Mouse (Mus musculus) kidney, postnatal 0 days (tissue): ENCODE results near the gene Csrnp1. TPM values are rescaled to one million over a fixed set of nuclear protein-coding genes. Genes with fewer than 3 reads are reported as not detected.

Experiments used
- ATAC-seq: fragments of 200-750 bp; cut with Nextera tagmentation; replicated peaks from 2 replicates; pipeline ENCODE4 v1.8.0; 2017; ENCODE audit warnings: low read depth, moderate number of reproducible peaks, moderate TSS enrichment, moderate library complexity; ENCODE audit not compliant: low FRiP score
- DNase-seq: peaks from one replicate; pipeline ENCODE4 v3.0.0-alpha.2; 2016; ENCODE audit warnings: low spot score
- H3K27ac ChIP-seq: fragments of 300-500 bp; sonication (generic); 2 replicates; pipeline ENCODE4 v1.5.1; 2014; ENCODE audit warnings: mild to moderate bottlenecking
- H3K27me3 ChIP-seq: fragments of 300-500 bp; sonication (generic); 2 replicates; pipeline ENCODE4 v1.6.1; 2014; ENCODE audit warnings: low read length, mixed read lengths; ENCODE audit not compliant: insufficient read depth
- H3K36me3 ChIP-seq: fragments of 300-500 bp; sonication (generic); 2 replicates; pipeline ENCODE4 v1.6.1; 2014; ENCODE audit warnings: low read length, mixed read lengths; ENCODE audit not compliant: insufficient read depth
- H3K4me1 ChIP-seq: fragments of 300-500 bp; sonication (generic); replicated peaks from 2 replicates; pipeline ENCODE4 v1.6.1; 2014; ENCODE audit warnings: antibody characterized with exemption, low read length, mixed read lengths; ENCODE audit not compliant: insufficient read depth
- H3K4me2 ChIP-seq: fragments of 300-500 bp; sonication (generic); 2 replicates; pipeline ENCODE4 v1.6.1; 2014; ENCODE audit warnings: mild to moderate bottlenecking, low read length, moderate library complexity, mixed read lengths
- H3K4me3 ChIP-seq: fragments of 300-500 bp; sonication (generic); replicated peaks from 2 replicates; pipeline ENCODE4 v1.5.1; 2014; ENCODE audit warnings: low read depth, low read length
- H3K9ac ChIP-seq: fragments of 300-500 bp; sonication (generic); 2 replicates; pipeline ENCODE4 v1.6.1; 2014; ENCODE audit warnings: low read depth, low read length
- H3K9me3 ChIP-seq: fragments of 300-500 bp; sonication (generic); replicated peaks from 2 replicates; pipeline ENCODE4 v1.6.1; 2016; ENCODE audit warnings: low read length, inconsistent platforms, mixed read lengths
- CTCF ChIP-seq: IDR thresholded peaks from 2 replicates; pipeline ENCODE4 v1.5.1; 2016; ENCODE audit warnings: antibody characterized with exemption, low read depth, mild to moderate bottlenecking, moderate library complexity
- WGBS: fragments of 180-500 bp; shearing (Covaris S2); extraction: QIAGEN DNeasy Blood & Tissue Kit; methylation state at CpG from one replicate; pipeline ENCODE4 v1.1.7; 2014; 5-methylcytosine and 5-hydroxymethylcytosine counted together
- polyA plus RNA-seq: library from polyadenylated mRNA; unstranded; fragments of >200 nt; fragmentation: Nextera tagmentation; extraction: Ambion mirVana; gene quantifications from 2 replicates; pipeline ENCODE4 v1.2.1, GENCODE M21; 2015

The Csrnp1 gene
- polyA plus RNA-seq, 1 experiment from 2014 or later = 4.8 TPM

DNA sequence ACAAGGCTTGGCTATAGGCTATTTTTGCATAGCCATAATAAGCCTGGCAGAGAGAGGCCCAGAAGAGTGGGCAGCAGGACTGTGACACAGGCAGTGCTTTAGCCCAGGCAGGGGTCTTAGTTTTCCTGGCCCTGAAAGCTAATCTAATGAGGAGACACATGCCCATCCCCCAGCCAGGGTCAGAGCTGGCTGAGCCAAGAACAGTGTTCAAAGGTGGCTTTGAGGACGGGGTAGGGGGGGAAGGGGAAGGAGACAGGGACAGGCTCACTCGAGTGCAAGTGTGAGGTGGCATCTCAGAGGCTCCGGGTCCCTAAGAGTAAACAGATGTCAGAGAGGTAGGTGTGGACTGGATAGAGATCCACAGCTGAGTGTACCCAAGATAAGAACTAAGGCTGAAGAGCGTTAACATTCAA lies 3.7 kb downstream of the Csrnp1 start:
- no peak for DNase-seq

DNA sequence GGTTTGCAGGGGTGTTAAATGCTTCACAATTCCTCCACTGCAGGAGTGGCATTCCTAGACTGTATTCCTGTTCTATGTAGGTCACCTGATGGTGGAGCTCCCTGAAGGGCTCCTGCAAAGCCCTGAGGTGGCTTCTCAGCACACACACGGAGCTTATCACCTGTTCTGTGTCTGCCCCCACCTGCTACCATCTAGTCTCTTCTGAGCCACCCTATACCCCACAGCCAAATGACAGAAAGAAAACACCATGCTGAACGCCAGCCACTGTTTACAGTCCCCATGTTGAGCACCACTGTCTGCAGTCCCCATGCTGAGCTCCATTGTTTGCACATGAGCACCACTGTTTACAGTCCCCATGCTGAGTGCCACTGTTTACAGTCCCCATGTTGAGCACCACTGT lies 4.7 kb downstream of the Csrnp1 start:
- Histone ChIP-seq H3K27me3 (no peaks in the 10 kb centered on the region), H3K9ac (no peak overlapping the region), H3K4me1 (peaks cover 59% of the 10 kb centered on the region), H3K4me3 (no peak overlapping the region), H3K4me2 (no peak overlapping the region), H3K36me3 (no peaks in the 10 kb centered on the region), H3K9me3 (no peaks in the 10 kb centered on the region), H3K27ac (no peak overlapping the region)
- WGBS = 88% methylated on average over 2 of the region's 2 CpGs
- DNase-seq (no peak), ATAC-seq (no peak)
- TF ChIP-seq CTCF = no peak

More for the DNA sequence above, 3.7 kb downstream of the Csrnp1 start:
- 8% methylated on average over 4 of the region's 4 CpGs for WGBS
- Histone ChIP-seq H3K4me2 (peak overlapping the region; percentile 91), H3K4me1 (peaks cover 59% of the 10 kb centered on the region), H3K4me3 (peak overlapping the region; percentile 84; the same call in 1 of the 2 replicates), H3K36me3 (no peaks in the 10 kb centered on the region), H3K9me3 (no peaks in the 10 kb centered on the region), H3K27ac (peak overlapping the region; percentile 96), H3K27me3 (no peaks in the 10 kb centered on the region), H3K9ac (0 out of 2 replicates have a peak overlapping the region, but pooled peaks have one; percentile 28)
- no peak for ATAC-seq
- TF ChIP-seq CTCF = no peak

DNA sequence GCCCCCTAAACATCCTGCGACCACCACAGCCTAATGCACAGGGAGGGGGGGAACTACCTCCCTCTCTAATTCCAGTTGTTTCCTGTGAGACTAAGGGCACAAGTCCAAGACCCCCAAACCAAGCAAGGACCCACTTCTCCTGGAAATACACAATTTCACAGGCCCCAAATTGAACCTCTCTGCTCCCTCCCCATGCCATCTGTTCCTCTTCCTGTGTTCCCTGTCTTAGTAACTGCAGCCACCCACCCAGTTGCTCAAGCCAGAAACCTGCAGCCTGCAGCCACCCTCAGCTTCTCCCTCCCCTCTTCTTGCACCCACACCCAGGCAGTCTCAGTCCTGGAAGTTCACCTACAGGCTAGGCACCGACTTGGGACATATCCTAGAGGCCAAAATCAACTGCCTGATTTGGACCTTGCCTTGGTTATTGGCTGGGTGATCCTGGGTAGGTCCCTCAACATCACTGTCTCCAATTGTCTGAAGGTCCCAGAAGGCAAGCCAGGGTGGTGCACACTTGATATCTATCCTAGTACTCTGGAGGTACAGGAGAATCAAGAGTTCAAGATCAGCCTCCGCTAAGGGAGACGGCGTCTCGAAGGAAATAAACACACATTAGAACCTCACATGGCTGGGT lies 5.5 kb downstream of the Csrnp1 start:
- peaks cover 6% of the 10 kb centered on the region; the same call in 1 of the 2 replicates for H3K36me3 ChIP-seq
- ATAC-seq (no peak), DNase-seq (no peak)
- H3K27ac ChIP-seq = 0 out of 2 replicates have a peak overlapping the region, but pooled peaks have one; percentile 66
- H3K9me3 ChIP-seq = no peaks in the 10 kb centered on the region
- H3K4me1 ChIP-seq = peaks cover 58% of the 10 kb centered on the region
- no peak overlapping the region for H3K9ac ChIP-seq
- TF ChIP-seq CTCF = no peak
- H3K27me3 ChIP-seq = no peaks in the 10 kb centered on the region
- 69% methylated on average over 6 of the region's 6 CpGs for WGBS
- no peak overlapping the region for H3K4me2 ChIP-seq
- no peak overlapping the region for H3K4me3 ChIP-seq

DNA sequence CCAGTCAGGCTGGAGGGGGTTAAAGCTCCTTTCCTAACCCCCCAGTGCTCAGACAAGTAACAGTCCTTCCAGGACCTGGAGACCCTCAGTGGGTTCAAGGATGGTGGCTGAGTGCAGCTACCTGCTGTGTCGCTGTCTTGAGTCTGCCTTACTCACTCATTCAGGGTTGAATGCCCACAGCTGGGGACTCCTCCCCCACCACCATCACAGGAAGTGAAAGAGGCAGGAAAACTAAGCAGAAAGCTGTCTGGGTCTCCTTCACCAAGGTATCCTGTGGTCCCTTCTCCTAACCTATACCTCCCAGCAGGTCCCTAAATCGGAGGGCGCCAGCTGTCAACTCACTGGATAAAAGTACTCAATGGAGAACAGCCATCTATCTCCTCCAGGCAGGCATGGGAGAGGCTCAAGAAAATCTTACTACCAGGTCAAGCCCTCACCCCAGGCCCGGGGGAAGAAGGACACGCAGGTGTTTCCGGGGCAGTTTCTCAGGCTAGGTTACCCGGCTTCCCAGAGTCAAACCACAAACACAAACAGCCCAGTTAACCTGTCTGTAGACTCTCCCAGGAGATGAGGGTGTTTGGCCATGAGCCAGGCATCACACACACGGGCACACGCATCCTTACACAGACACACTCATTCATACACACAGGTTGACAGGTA lies 6.2 kb downstream of the Csrnp1 start:
- no peak overlapping the region for H3K4me3 ChIP-seq
- no peak for ATAC-seq
- no peak for TF ChIP-seq CTCF
- no peaks in the 10 kb centered on the region for H3K9me3 ChIP-seq
- H3K36me3 ChIP-seq = peaks cover 12% of the 10 kb centered on the region
- H3K4me2 ChIP-seq = peak overlapping the region; percentile 37
- H3K9ac ChIP-seq = no peak overlapping the region
- peak overlapping the region; percentile 66 for H3K27ac ChIP-seq
- WGBS = 26% methylated on average over 9 of the region's 9 CpGs
- peak; percentile 41 for DNase-seq
- H3K4me1 ChIP-seq = peaks cover 56% of the 10 kb centered on the region
- H3K27me3 ChIP-seq = no peaks in the 10 kb centered on the region

DNA sequence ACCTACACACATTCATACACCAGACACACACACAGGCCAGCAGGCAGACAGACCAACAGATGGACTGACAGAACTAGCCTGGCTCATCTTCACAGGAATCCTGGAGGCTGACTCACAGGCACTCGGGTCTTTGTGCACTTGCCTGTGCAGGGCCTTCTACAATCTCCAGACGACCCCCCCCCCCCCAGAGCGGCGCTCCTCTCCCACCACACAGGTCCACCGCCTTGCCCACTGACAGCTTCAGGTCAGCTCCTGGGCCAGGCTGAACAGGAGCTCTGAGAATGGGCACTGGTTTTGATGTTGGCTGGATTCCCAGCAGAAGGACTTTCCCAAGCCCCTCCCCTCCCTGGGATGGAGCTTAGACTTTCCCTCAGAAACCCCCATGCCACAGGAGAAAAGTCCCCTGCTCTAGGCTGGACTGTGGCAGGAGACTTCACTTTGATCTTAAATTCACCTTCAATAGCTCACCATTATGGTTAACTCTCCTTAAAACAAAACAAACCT lies 6.8 kb downstream of the Csrnp1 start:
- Histone ChIP-seq H3K4me1 (peaks cover 56% of the 10 kb centered on the region), H3K9me3 (no peaks in the 10 kb centered on the region), H3K36me3 (peaks cover 19% of the 10 kb centered on the region), H3K27ac (peak overlapping the region; percentile 66), H3K4me3 (no peak overlapping the region), H3K4me2 (peak overlapping the region; percentile 37), H3K9ac (no peak overlapping the region), H3K27me3 (no peaks in the 10 kb centered on the region)
- no peak for TF ChIP-seq CTCF
- ATAC-seq (no peak), DNase-seq (no peak)
- 38% methylated on average over 5 of the region's 5 CpGs for WGBS

DNA sequence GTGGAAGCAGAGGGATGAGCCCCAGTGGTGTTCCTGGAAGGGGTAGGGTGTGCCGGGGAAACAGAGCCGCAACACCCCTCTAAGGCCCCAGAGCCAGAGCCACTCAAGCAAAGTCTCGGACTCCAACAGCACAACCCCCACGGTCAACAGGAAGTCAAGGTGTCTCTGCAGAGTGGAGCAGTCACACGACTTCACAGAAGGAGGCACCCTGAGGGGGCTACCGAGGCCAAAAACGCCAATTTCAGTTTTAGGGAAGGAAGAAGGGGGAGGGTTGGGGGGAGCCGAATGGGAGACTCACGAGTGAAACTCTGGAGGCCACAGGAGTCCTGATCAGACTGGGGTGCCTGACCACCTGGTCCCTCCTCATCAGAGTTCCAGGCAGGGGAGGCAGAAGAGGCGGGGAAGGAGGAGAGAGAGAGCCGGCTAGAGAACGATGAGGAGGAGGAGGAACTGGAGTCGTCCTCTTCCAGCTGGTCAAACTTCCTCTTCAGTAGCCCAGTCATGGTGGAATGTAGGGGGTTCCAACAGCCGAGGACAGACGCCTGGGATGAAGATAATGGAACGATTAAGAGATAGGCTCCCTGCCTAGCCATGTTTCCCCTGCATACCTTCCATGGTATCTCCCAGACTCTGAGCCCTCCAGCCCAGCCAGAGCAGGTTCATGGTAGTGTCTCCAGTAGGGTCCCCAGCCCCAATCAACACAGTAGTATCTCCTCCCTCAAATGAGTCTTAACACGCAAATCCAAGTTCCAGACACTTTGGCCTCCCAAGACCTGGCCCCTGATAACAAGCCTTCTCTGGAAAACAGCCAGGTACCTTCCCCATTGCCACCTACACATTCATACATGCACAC lies 7.5 kb downstream of the Csrnp1 start:
- WGBS = 25% methylated on average over 17 of the region's 17 CpGs
- ATAC-seq (no peak), DNase-seq (no peak)
- Histone ChIP-seq H3K9ac (no peak overlapping the region; the same call in 1 of the 2 replicates), H3K9me3 (no peaks in the 10 kb centered on the region), H3K4me1 (peaks cover 49% of the 10 kb centered on the region), H3K27ac (peak overlapping the region; percentile 66; the same call in 1 of the 2 replicates), H3K27me3 (no peaks in the 10 kb centered on the region), H3K36me3 (peaks cover 26% of the 10 kb centered on the region), H3K4me2 (peak overlapping the region; percentile 37; the same call in 1 of the 2 replicates), H3K4me3 (no peak overlapping the region)
- no peak for TF ChIP-seq CTCF
